Mouse (Mus musculus) small intestine, adult 2 months (tissue): ENCODE measurements around the gene Cryzl2. TPM values are rescaled to one million over a fixed set of nuclear protein-coding genes. Genes with fewer than 3 reads are reported as not detected.

ENCODE experiments used
- H3K27ac ChIP-seq: fragments of 200-500 bp; 2 replicates; pipeline ENCODE4 v1.5.1; 2012; ENCODE audit warnings: low read depth, low read length, control low read depth, inconsistent platforms; ENCODE audit not compliant: insufficient read depth
- H3K27me3 ChIP-seq: fragments of 200-500 bp; 2 replicates; pipeline ENCODE4 v1.6.1; 2012; ENCODE audit warnings: mild to moderate bottlenecking, moderate library complexity, low read length, inconsistent platforms; ENCODE audit not compliant: control insufficient read depth, insufficient read depth
- H3K36me3 ChIP-seq: fragments of 200-500 bp; 2 replicates; pipeline ENCODE4 v1.6.1; 2012; ENCODE audit warnings: mild to moderate bottlenecking, low read length, control low read depth, inconsistent platforms; ENCODE audit not compliant: control insufficient read depth, insufficient read depth
- H3K4me1 ChIP-seq: fragments of 200-500 bp; 2 replicates; pipeline ENCODE4 v1.6.1; 2012; ENCODE audit warnings: low read length, inconsistent platforms, mixed read lengths; ENCODE audit not compliant: control insufficient read depth, insufficient read depth, insufficient read length
- H3K4me3 ChIP-seq: fragments of 200-500 bp; 2 replicates; pipeline ENCODE4 v1.5.1; 2012; ENCODE audit warnings: low read depth, mild to moderate bottlenecking, control low read depth, inconsistent platforms, low read length, moderate library complexity
- CTCF ChIP-seq: fragments of 200-500 bp; IDR thresholded peaks from 2 replicates; pipeline ENCODE4 v1.5.1; 2012; ENCODE audit warnings: low read depth, mild to moderate bottlenecking, control low read depth, inconsistent platforms, low read length, moderate library complexity, mixed read lengths; ENCODE audit not compliant: insufficient replicate concordance, insufficient read length; ENCODE audit errors: extremely low read depth
- POLR2A ChIP-seq: fragments of 200-500 bp; IDR thresholded peaks from 2 replicates; pipeline ENCODE4 v1.6.1; 2012; ENCODE audit warnings: low read depth, mild to moderate bottlenecking, control low read depth, inconsistent platforms, low read length, moderate library complexity
- WGBS: fragments of 180-500 bp; shearing (Covaris S2); methylation state at CpG from one replicate; pipeline ENCODE4 v1.1.7; 2018; 5-methylcytosine and 5-hydroxymethylcytosine counted together
- polyA plus RNA-seq: library from polyadenylated mRNA; depleted of rRNA; stranded (reverse); fragments of >200 nt; gene quantifications from 2 replicates; pipeline ENCODE4 v1.2.3, GENCODE M21; 2012

Cryzl2 gene
- polyA plus RNA-seq, 1 experiment, result 2.4 TPM

DNA sequence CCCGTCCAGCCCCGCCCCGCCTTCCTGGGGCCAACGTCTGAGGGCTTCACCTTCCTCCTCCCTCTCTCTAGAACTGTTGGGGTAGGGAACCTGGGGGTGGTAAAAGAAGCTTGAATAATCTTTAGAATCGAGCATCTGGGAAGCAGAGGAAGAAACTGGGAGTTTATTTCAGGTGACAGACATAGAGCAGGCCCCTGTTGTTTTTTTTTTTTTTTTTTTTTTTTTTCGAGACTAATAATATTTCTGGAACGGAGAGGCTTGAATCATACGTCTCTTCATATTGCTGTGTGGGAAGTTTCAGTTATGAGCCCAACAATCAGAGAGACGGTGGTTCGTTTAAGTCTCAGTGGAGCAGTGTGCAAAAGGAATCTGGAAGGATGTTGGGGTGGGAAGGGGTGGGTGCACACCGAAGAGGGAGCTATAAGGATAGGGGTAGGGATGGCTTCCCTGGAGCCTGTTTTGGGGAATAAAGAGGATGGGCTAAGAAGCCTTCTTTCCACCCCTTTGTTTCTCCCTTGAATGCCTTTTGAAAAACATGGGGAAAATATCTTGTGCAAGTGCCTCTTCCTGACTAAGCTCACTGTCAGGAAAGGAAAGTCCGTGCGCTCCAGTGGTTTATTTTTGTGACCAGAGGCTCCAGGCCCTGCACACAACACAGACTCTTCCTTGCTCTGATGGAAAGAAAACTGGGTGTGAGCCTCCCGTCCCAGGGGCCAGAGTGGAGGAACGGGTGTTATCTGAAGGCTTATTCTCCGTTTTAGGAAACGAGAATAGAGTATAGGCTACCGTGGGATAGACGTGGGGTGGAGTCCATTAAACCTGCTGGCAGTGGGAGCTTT is 14.4 kb upstream of the Cryzl2 start:
- Histone ChIP-seq H3K4me3 (no peak overlapping the region), H3K27me3 (no peaks in the 10 kb centered on the region), H3K36me3 (no peaks in the 10 kb centered on the region), H3K27ac (peak overlapping the region; percentile 65; the same call in 1 of the 2 replicates), H3K4me1 (no peaks in the 10 kb centered on the region)
- WGBS, result 50% methylated on average over 19 of the region's 19 CpGs
- TF ChIP-seq CTCF, result no peak
- TF ChIP-seq POLR2A, result no peak

DNA sequence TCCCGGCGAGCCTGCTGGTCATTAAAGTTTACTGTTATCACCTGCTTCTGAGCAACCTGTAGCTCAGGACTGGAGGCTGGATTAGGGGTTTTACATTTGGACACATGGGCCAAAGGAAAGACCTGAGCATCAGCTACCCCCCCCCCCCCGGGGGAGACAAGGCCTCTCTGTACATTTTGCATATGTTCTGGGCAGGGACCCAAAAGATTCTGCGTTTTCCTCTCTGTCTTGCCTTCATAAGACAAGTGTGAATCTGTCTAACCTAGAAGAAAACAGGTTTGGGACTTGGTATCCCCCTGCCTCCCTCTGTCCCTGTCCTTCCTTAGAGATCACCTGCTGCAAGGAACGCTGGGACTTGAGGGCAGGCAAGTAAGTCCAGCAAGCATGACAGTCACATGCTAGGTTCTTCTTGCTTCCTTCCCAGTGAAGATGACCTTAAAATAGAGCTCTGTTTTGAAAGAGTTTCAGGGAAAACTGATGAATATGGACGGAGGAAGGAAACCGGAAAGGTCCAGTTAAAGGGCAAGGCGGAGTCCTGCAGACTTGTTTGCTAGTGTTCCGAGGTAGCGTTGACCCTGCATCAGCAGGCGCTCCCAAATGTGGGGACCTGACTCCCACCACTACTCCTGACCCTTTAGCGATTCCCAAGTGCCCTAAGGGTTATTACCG is 13.6 kb upstream of the Cryzl2 start:
- TF ChIP-seq POLR2A (no peak), CTCF (no peak)
- no peaks in the 10 kb centered on the region for H3K36me3 ChIP-seq
- WGBS, result 70% methylated on average over 13 of the region's 13 CpGs
- no peaks in the 10 kb centered on the region for H3K27me3 ChIP-seq
- H3K4me1 ChIP-seq, result no peaks in the 10 kb centered on the region
- H3K27ac ChIP-seq, result peak overlapping the region; percentile 65; the same call in 1 of the 2 replicates
- no peak overlapping the region for H3K4me3 ChIP-seq

DNA sequence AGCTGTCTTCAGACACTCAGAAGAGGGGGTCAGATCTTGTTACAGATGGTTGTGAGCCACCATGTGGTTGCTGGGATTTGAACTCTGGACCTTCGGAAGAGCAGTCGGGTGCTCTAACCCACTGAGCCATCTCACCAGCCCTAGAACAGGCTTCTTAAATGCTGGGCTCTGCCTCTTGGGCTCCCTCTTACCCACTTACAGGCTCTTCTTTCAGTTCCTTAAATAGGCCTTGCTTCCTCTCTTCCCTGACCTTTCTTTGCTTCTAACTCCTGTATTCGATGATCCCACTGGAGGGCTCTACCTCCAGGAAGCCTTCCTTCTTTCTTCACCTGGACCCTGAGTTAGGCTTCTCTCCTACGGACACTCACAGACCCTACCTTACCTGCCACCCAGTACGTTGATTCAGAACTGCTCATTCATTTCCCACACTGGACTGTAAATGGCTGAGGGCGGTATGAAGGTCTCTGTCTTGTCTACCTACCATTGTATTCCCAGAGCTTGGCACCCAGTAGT is 12.9 kb upstream of the Cryzl2 start:
- Histone ChIP-seq H3K36me3 (no peaks in the 10 kb centered on the region), H3K4me3 (no peak overlapping the region), H3K27ac (no peak overlapping the region), H3K4me1 (no peaks in the 10 kb centered on the region), H3K27me3 (no peaks in the 10 kb centered on the region)
- TF ChIP-seq CTCF, result no peak
- no peak for TF ChIP-seq POLR2A
- WGBS, result 87% methylated on average over 6 of the region's 6 CpGs

DNA sequence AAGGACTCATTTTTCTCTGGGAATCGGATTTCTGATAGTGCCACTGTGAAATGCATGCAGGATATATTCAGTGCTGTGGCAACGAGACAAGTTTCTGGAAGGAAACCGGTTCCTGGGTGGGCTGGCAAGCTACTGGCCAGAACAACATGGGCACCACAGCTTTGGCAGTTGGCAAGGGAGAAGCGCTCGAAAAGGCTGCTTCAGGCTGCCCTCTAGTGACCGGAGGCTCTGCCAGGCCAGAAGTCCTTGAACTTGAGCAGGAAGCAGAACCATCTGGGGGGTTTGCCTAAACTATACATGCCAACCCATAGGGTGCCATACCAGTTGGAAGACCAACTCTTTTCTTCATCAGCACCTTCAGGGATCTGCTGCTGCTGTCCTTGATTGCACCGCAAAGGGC is 12.1 kb upstream of the Cryzl2 start:
- TF ChIP-seq CTCF, result peak; percentile 48; the same call in 1 of the 2 replicates
- TF ChIP-seq POLR2A, result no peak
- Histone ChIP-seq H3K27ac (no peak overlapping the region), H3K4me1 (no peaks in the 10 kb centered on the region), H3K36me3 (no peaks in the 10 kb centered on the region), H3K4me3 (no peak overlapping the region), H3K27me3 (no peaks in the 10 kb centered on the region)
- 53% methylated on average over 7 of the region's 7 CpGs for WGBS

DNA sequence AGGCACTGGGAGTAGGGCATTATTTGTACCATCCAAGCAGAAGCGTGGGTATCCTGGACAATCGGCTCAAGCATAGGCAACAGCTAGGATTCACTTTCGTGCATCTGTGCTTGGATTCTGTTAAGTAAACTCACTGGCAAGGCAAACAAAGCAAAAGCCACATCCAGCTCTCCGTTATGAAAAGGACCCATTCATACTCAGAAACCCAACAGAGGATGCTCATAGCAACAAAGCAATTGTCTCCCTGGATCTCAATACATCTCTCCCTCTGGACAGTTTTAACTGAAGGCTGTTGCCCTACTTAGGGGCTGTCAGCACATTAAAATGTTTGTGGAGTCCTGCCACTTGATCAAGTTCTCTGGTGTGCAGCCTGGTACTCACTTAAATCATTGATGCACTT is 11.2 kb upstream of the Cryzl2 start:
- TF ChIP-seq POLR2A (no peak), CTCF (no peak)

DNA sequence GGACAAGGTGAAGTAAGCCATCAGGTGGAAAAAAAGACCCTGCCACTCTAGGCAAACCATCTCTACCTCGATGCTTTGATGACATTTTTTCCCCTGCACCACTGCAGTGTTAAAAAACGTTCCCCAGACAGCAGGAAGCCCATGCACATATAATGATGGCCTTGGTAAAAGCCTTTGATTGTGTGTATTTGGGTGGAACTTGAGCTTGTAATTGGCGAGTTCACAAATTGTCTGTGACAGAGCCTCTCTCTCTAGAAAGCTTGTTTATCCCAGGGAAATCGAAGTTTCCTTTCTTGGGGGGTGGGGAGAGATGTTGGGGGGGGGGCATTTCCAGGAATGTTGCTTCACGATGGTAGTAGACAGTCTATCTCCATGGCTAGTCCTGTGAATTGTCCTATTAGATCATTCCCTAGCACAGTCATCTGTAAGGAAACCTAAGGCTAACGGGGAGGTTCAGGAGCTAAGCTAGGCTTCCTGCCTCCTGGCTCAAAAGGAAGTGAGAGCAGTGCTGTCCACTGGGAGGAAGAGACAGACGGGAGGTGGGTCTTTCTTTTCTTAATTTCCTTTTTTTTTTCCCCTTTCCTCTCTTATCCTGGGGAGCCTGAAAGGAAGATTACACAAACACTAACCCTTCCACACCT is 10.1 kb upstream of the Cryzl2 start:
- Histone ChIP-seq H3K4me3 (no peak overlapping the region), H3K27me3 (no peaks in the 10 kb centered on the region), H3K4me1 (no peaks in the 10 kb centered on the region), H3K36me3 (no peaks in the 10 kb centered on the region), H3K27ac (no peak overlapping the region; the same call in 1 of the 2 replicates)
- 56% methylated on average over 7 of the region's 7 CpGs for WGBS
- TF ChIP-seq CTCF, result no peak
- TF ChIP-seq POLR2A, result no peak

More for the DNA sequence above, 11.2 kb upstream of the Cryzl2 start:
- no peaks in the 10 kb centered on the region for H3K36me3 ChIP-seq
- WGBS, result 72% methylated on average over 4 of the region's 4 CpGs
- no peaks in the 10 kb centered on the region for H3K4me1 ChIP-seq
- H3K27me3 ChIP-seq, result no peaks in the 10 kb centered on the region
- H3K4me3 ChIP-seq, result no peak overlapping the region
- no peak overlapping the region for H3K27ac ChIP-seq

DNA sequence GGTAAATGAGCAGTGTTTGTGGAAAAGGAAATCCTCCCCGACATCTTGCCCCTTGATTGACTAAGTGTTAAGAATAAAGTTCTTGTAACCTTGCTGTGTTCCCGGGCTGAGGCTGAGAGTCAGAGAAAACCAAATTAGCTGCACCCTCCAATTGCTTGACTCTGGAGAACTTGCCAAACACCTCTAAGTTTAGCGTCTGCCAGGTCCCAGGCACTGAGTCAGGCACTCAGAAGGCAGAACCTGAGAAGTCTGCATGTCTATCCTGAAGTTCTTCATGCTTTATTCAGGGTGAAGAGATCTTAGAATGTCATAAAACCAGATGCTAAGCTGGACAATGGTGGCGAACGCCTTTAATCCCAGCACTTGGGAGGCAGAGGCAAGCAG is 9.6 kb upstream of the Cryzl2 start:
- WGBS, result 80% methylated on average over 5 of the region's 5 CpGs
- Histone ChIP-seq H3K4me3 (no peak overlapping the region), H3K36me3 (no peaks in the 10 kb centered on the region), H3K27me3 (no peaks in the 10 kb centered on the region), H3K4me1 (no peaks in the 10 kb centered on the region), H3K27ac (no peak overlapping the region; the same call in 1 of the 2 replicates)
- TF ChIP-seq POLR2A (no peak), CTCF (no peak)
